Mouse (Mus musculus) right cerebral cortex, postnatal 4 days (tissue): ENCODE measurements around the gene Rev1.
"Not testable (repeated sequence)": the region's sequence is repeated elsewhere in the genome, so short reads cannot be mapped to it uniquely, and the experiment has no call there.

Experiments used
- DNase-seq: peaks from one replicate; pipeline ENCODE4 v3.0.0-alpha.2; 2022

Gene Rev1

DNA sequence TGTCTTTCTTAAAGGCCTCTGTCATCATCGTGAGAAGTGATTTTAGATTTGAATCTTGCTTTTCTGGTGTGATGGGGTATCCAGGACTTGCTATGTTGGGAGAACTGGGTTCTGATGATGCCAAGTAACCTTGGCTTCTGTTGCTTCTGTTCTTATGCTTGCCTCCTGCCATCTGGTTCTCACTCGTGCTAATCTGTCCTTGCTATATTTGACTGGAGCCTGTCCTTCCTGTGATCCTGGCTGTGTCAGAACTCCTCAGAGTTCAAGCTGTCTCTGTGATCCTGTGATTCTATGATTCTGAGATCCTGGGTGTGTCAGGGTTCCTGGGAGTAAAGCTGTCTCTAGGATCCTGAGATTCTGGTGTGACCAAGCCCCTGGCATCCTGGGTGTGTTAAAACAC is 67.4 kb downstream of the Rev1 start:
- DNase-seq, result not testable (repeated sequence)

GRCm38 (mm10) chr1:38058417-38058816 is 71.2 kb downstream of the Rev1 start:
- no peak for DNase-seq

DNA sequence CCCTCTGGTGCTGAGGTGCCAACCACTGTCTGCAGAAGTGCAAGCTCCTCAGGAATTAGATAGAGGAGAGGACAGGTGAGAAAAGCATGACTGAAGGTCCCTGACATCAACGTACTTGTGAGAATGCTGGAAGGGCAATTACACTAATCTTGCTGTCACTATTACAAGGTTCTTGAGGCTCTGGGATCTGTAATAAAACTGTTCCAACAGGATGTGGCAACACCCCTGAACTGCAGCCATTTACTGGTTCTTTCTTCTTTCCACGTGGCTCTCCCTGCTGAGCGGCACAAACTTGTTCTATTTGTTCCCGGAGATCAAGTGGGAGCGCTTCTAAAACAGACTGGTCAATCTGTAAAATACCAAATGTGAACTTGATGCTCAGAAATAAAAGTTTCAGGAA is 74.4 kb downstream of the Rev1 start:
- no peak for DNase-seq

GRCm38 (mm10) chr1:38049562-38049961 is 80.0 kb downstream of the Rev1 start:
- no peak for DNase-seq

DNA sequence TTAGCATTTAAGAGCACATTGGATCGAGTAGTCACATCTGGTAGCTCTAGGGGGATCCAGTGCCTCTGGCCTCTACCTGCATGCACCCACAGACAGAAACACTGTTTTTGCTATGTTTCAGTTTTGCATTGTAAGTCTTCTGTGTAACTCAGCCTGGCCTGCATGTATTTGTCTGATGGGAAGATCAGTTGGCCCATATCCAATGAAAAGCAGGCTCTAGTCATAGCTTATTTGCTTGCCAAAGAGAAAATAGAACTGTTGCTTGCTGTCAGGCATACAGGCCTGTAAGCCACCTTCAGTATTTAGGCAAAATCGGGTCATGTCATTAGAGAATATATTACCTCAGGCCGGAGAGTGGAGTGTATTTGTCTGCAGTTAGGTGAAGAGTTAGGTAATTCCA is 81.5 kb downstream of the Rev1 start:
- no peak for DNase-seq

- no peak for DNase-seq
Measured at GRCm38 (mm10) chr1:38038898-38039297, 90.7 kb downstream of the Rev1 start.

DNA sequence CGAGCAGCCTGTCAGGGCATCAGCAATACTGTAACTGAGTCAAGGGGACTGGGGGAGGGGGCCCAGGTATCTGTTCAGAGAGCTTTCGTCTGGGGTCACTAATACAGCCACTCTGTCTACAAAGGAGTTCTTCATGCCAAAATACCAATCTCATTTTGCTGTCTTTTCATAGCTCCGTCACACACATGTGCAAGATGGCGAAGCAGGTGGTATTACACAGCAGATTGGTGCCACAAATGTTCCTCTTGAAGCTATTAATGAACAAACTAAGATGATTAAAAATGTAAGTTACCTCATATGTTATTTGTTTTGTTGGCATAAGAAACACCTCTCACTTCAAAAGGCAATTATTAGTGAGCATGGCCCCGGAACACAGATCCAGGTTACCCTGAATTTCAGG is 92.2 kb downstream of the Rev1 start:
- no peak for DNase-seq

GRCm38 (mm10) chr1:38035521-38035920 is 94.1 kb downstream of the Rev1 start:
- DNase-seq, result no peak

DNA sequence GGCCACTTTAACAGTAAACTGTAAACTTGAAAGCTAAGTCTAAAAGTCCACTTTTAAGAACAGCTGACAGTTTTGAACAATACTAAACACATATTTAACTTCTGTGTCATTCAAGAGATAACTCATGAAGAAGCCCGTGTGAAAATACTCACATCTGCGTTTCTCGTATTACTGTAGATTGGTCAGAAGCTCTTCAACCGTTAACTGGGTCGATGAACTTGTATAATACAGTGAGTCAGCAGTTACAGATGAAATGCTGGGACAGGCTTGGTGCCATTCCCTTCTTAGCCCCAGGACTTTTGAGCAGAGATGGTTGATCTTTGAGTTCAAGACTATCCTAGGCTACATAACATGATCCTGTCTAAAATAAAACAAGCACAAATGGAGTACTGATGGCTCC is 98.2 kb downstream of the Rev1 start:
- DNase-seq, result no peak

- DNase-seq, result no peak
Measured at GRCm38 (mm10) chr1:38027301-38027700, 102.3 kb downstream of the Rev1 start.

- DNase-seq, result no peak
Measured at GRCm38 (mm10) chr1:38014551-38015203, 114.9 kb downstream of the Rev1 start.

DNA sequence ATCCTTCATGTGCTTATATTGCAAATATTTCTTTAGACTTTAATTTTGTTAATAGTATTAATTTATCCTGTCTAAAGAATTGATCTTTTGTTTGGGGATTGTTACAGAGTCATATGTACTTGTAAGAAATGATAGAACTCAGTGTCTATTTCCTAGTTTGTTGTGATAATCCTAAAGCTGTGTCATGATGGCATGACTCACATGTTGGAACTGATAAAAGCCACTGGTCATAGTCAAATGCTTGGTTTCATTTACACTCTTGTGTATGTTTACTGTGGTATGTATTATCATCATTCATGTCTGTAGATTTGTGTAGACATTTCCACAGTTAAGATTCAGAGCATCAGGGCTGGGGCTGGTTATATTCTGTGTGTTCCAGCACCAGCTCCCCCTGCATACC is 117.1 kb downstream of the Rev1 start:
- DNase-seq, result no peak

GRCm38 (mm10) chr1:38012104-38012503 is 117.5 kb downstream of the Rev1 start:
- DNase-seq, result no peak

DNA sequence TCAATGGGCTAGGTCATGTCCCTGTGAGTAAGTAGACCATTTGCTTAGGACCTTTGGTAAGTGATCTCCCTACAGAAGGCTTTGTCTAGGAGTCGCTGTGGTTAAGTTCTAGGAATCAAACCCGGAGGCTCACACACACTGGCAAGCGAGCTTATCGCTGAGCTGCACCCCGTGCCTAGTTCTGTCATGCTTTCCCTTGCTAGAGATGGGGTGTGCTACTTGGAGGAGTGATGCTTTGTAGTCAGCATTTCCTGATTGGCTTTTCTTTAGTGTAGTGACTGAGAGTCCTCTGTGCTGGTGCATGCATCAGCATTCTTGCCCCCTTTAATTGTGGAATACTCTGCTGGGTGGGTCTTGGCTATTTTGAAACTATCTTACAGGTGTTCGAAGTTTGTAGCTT is 118.0 kb downstream of the Rev1 start:
- no peak for DNase-seq

- no peak for DNase-seq
Measured at GRCm38 (mm10) chr1:38006741-38007140, 122.9 kb downstream of the Rev1 start.

- DNase-seq, result no peak
Measured at GRCm38 (mm10) chr1:38003046-38003445, 126.6 kb downstream of the Rev1 start.
